Mouse (Mus musculus): ENCODE results near the gene Inpp4b.

Inpp4b gene

DNA sequence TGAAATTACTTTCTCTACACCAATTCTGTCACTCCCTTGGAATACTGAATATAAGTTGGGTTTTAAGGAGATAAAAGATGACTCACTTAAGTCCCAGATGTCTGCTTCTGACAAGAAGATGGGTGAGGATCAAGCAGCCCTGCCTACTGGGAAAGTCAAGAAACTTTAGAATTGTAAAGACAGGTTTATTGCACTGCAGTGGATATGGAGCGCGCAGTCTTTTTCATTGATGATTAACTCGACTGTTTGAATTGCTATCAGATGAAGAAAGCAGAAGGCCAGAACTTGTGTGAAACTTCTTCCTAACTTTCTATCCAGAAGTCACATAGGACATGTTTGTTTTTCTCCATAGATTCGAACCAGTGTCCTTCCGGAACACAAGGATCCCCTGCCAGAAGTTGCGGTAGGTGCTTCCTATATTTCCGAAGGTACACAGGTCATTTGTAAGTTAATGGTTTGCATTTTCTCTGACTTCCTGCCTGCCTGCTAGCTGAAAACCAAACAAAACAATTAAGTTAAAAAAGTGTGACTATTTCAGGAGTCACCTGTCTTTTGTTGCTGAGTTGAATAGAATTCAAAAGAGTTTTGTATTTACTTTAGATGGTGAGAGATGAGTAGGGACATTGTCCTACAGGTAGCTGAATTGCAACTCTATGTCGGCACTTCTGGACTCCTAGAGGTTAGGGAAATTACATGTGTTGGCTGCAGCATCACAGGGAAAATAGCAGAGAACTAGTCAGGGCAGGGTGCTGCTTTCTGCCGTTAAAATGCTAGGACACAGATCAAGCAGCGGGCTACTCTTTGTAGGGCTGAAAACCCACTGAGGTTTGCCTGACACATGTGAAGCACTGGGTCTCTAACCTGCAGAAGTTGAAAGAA, 502.0 kb downstream of the Inpp4b start:
- no peak for DNase-seq (ENCODE audit: low read depth)

GRCm38 (mm10) chr8:81847929-81848328, 505.6 kb downstream of the Inpp4b start:
- DNase-seq (ENCODE audit: low read depth): no peak

DNA sequence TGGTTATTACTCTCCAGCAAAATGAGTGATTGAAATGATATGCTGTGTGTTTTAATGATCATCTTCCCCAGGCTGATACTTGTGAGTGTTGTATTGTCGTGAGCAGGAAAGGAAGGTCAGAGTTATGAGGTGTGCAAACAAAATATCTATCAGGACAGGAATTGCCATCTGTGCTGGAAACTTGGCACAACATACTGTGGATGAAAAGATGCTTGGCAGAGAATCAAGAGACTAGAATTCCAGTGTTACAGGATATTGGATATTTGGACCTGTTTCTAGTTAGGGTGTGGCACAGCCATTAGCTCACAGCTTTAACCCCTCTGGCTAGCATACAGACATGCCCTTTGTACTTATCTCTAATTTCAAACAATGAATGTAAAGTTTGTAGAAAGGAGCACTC, 507.6 kb downstream of the Inpp4b start:
- peak; percentile 17 for DNase-seq (ENCODE audit: low read depth)

- DNase-seq (ENCODE audit: low read depth): no peak
These were observed 510.8 kb downstream of the Inpp4b start for GRCm38 (mm10) chr8:81853184-81853583.

GRCm38 (mm10) chr8:81854543-81854942, 512.2 kb downstream of the Inpp4b start:
- DNase-seq (ENCODE audit: low read depth): peak; percentile 24

- DNase-seq (ENCODE audit: low read depth): no peak
These were observed 512.7 kb downstream of the Inpp4b start for GRCm38 (mm10) chr8:81855009-81855408.

DNA sequence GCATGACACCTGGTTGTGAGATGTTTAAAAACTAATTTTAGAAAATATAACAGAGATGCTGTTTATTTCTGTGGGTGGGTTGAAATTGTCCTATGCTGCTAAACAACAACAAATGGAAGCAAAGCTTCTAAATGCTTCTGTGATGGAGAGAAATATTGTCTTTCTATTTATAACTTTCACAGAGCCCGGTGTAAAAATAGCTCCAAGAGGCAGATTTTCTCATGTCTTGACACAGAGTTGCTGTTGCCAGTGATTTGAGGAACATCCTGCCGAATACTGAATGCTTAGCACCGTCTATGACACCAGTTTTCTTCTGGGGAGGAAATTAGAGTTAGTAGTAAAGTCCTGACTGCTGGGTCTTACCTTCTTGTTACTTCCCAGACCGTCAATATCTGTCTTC, 513.8 kb downstream of the Inpp4b start:
- no peak for DNase-seq (ENCODE audit: low read depth)

DNA sequence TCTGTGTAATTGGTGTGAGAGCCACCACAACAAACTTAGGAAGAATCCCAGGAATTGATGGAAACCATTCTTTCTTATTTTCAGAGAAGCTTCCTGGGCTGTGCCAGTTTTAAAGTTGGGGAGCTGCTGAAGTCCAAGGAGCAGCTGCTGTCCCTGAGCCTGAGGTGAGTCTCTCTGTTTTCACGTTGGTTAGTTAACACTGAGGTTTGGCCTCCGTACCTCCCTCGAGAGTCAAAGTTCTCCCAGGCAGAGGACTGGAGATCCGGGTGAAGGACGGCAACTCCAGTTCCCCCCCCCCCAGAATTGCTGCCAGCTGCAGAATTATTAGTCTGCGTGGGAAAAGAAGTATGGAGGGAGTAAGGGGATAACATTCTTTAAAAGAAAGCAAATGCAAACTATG, 514.3 kb downstream of the Inpp4b start:
- no peak for DNase-seq (ENCODE audit: low read depth)

DNA sequence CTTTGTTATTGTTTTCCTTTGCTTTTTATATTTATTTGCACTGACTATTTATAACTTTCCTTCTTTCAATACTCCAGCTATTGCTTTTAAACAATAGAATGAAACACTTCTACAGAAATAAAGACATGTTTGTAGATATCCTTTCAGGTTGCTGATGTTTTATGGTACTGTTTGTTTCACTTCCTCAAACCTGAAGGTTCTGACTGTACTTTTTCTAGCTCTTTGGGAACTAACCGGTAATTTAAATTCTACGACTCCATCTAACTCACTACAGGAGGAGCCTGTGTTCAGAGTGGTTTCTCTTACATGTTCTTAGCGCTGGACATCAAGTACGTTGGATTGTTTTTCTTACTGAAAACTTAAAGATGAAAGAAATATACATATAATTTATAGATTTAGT, 516.0 kb downstream of the Inpp4b start:
- DNase-seq (ENCODE audit: low read depth): no peak

- no peak for DNase-seq (ENCODE audit: low read depth)
These were observed 517.4 kb downstream of the Inpp4b start for GRCm38 (mm10) chr8:81859805-81860204.

GRCm38 (mm10) chr8:81861311-81861710, 519.0 kb downstream of the Inpp4b start:
- DNase-seq (ENCODE audit: low read depth): peak; percentile 53

DNA sequence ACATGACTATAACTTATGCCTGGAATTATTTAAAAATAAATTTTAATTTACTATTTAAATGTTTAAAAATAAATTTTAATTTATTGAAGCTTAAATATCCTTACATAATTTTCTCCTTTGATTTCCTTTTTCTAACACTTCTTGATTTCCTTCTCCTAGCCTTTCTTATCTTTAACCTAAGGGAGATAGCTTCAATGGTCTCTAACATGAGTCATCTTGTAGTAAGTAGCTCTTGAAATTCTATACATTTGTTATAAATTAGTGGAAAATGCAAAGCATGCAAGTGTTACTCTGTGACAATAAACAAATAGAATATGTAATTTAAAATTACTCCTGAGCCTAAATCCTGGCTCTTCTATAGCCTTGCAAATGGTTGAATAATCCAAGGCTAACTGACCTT, 520.4 kb downstream of the Inpp4b start:
- no peak for DNase-seq (ENCODE audit: low read depth)

GRCm38 (mm10) chr8:81864318-81864717, 522.0 kb downstream of the Inpp4b start:
- DNase-seq (ENCODE audit: low read depth): no peak

DNA sequence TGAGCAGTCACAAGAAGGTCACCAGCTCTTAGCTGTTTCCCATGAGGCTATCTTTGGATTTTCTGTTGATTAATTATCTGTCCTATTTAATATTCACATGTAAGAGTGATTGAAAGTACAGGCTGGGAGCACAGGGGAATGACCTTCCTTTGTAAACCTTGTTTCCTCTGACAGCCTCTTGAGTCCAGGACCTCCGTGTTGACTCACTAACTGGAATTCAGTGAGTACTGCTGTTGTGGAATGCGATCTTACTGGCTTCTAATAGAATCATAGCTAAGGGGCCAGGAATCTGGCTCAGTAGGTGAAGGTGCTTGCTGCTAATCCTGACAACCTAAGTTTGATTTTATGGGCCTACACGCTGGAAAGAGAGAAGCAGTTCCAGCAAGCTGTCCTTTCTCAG, 523.3 kb downstream of the Inpp4b start:
- DNase-seq (ENCODE audit: low read depth): peak; percentile 65

- DNase-seq (ENCODE audit: low read depth): peak; percentile 89
These were observed 524.7 kb downstream of the Inpp4b start for GRCm38 (mm10) chr8:81867020-81867419.

DNA sequence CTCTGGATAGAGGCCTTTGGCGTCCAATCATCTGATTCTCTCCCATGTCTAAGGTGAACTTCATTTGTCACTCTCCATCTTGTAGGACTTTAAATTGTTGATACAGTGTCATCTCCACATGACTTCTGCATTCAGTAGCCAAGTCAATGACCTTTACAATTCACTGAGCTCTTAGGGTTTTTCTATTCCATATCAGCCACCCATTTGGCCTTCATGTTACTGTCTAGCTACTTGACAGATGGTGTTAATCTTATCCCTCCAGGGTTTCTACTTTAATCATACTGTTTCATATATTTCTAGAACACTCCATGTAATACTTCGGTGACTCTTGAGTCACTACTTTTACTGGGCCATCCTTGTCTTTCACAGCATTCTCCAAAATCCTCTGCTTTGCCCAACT, 528.1 kb downstream of the Inpp4b start:
- no peak for DNase-seq (ENCODE audit: low read depth)

- no peak for DNase-seq (ENCODE audit: low read depth)
These were observed 537.7 kb downstream of the Inpp4b start for GRCm38 (mm10) chr8:81880071-81880470.

DNA sequence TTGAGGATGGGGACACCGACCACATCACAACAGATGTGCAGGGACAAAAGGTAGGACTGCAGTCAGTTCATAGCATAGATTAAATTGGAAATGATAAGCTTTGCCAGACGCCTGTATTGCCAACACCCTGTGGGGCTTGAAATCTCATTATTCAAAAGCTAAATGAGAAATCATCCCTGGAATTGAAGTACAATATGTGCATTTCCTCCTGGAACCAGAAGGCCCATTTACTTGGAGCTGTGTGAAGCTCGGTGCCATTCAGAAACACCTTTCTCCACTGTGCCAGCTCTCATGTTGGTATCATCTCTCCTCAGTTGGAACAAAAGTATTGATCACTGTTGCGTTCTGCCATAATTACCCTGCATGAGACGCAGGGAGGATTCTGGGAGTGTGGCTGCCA, 541.8 kb downstream of the Inpp4b start:
- DNase-seq (ENCODE audit: low read depth): no peak

- no peak for DNase-seq (ENCODE audit: low read depth)
These were observed 546.5 kb downstream of the Inpp4b start for GRCm38 (mm10) chr8:81888843-81889242.

DNA sequence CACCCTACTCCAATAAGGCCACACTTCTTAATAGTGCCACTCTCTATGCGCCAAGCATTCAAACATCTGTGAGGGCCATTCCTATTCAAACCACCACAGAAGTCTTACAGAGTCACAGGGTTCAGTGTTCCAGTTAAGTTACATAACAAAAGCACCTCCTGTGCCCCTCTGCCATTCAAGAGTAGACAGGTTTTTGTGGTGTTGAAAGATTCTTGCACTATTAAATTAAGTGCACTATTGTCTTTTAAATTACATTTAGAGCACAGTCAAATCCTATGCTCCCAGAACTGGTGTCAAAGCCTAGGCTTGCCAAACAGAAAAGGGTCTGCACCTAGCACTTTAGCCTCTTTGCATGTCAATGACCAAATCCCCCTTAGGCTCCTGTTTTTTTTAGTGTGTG, 550.9 kb downstream of the Inpp4b start:
- no peak for DNase-seq (ENCODE audit: low read depth)

DNA sequence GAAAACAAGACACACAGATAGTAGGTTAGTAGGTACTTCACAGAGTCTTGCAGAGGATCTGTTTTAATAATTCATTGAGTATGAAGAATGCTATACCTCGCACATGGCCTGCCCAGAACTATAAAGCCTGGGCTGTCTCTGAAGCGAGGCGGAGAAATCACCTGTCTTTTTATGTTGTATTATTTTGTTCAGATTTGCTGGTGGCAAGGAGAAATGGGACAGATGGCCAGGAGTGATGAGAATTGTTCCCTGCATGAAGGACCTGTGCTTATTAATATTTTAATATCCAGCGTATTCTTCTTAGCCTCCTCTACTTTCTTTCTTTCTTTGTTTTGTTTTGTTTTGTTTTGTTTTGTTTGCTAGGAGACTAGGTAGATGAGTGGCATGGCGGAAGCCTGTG, 604.5 kb downstream of the Inpp4b start:
- no peak for DNase-seq (ENCODE audit: low read depth)

DNA sequence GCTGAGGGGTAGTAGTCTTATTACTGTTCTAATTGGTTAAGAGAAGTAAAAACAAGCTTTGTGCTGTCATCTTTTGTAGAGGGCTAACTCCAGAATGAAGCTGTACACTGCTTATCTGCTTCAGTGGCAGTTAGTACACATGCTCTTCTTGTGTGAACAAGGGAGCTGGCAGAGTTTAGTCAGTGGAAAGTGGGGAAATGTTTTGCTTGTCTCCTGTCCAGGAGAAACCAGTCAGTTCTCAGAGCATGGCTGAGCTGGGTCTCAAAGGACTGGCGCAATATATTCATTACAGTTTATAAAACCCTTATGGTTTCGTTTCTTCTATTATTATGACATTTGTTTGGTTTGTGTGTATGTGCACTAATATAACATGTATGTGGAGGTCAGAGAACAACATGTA, 610.7 kb downstream of the Inpp4b start:
- DNase-seq (ENCODE audit: low read depth): peak; percentile 66

DNA sequence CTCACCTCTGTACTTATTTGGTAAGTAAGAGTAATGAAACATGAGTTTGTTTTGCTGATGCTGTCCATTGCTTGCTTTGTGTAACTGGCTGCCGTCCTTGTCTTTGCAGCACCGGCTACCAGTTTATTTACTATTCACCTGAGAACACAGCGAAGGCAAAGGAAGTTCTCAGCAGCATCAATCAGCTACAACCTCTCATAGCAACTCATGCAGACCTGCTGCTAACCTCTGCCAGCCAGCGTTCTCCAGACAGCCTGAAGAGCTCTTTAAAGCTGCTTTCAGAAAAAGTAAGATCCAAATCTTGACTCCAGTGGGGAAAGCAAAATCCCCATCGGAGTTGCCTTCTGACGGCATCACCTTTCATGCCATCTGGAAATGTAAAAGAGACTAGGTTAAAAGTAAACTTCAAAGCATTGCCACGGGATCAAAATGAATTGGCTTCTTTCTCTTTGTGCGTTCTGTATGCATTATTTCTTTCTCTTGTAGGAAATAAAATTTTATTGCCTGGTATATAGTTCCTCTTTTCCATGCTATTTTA, 642.8 kb downstream of the Inpp4b start:
- DNase-seq (ENCODE audit: low read depth): no peak

DNA sequence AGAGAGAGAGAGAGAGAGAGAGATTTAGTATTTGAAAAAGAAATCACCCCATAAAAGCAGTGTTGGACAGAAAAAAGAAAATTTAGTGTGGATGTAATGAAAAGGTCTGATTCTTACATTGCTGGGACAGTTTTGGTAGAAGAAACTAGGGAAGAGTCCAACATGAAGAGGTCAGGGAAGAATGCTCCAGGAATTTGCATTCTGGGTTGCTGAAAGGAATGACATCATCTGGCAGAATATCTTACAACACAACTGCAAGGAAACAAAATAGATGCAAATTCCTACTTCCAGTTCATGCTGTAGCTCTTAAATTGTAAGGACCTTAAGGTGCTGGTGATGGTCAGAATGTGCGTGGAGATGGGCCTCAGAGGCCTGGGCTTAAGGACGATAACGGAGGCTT, 650.6 kb downstream of the Inpp4b start:
- DNase-seq (ENCODE audit: low read depth): peak; percentile 14
